ENCODE assay signal across 8 mouse cellular contexts in the genomic region with DNA sequence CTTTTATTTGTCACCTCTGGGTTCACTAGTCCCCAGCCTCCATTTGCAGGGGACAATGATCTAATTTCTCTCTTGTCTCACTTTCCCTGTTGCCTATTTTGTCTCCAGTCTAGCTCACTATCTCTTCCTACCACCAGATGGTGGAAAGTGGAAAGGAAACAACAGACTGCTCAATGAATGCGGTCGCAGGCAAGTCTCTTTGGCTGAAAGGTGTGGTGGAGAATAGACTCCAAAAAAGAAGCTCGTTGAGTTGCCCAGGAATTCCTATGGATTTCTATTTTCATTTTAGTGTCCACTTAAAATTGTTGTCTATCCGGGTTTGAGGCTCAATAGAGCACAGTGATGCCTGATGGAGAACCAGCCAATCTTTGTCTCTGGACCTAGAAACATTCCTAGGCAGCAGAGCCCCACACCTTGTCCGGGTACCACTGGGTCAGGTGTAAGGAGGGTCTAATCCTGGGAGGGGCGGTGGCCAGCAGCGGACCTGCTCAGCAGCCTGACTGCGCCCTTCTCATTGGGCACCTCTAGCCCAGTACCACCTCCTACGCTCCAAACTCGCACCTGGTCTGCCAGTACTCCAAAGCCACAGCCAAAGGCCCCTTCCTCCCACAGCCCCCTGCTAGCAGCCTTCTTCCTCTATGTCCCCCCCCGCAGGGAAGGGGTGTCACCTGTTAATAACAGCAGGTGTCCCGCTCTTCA. TPM values are rescaled to one million over a fixed set of nuclear protein-coding genes. Genes with fewer than 3 reads are reported as not detected.
DNase-seq lines count a peak whose midpoint lies in the region; ATAC-seq and TF ChIP-seq lines count a peak whose summit lies in the region.

No protein-coding gene starts in this region.

- ATAC-seq in heart, embryonic 11.5 days (replicated peaks; ENCODE audit: insufficient number of reproducible peaks, low FRiP score, low TSS enrichment), result peak; percentile 44; the same call in 1 of the 2 replicates
- peak; percentile 69 for ATAC-seq in kidney, postnatal 0 days (replicated peaks; ENCODE audit: low FRiP score, low read depth)
- peak; percentile 63 for ATAC-seq in lung, embryonic 14.5 days (ENCODE audit: insufficient read depth)

- peak; percentile 70 for TF ChIP-seq CTCF in kidney, postnatal 0 days (IDR thresholded peaks at IDR 0.05; ENCODE audit: low read depth)
- peak; percentile 61 for TF ChIP-seq CTCF in lung, embryonic 14.5 days (IDR thresholded peaks at IDR 0.05; ENCODE audit: low read depth)

- H3K27ac ChIP-seq in heart, embryonic 11.5 days (ENCODE audit: low read depth, low read length), result no peak overlapping the region
- no peak overlapping the region for H3K27ac ChIP-seq in kidney, postnatal 0 days
- H3K27ac ChIP-seq in lung, embryonic 14.5 days (ENCODE audit: low read depth), result no peak overlapping the region

- H3K9me3 ChIP-seq in heart, embryonic 11.5 days (replicated peaks; ENCODE audit: control insufficient read depth, low read length), result no peaks in the 10 kb centered on the region
- no peaks in the 10 kb centered on the region for H3K9me3 ChIP-seq in kidney, postnatal 0 days (replicated peaks; ENCODE audit: low read length)
- no peaks in the 10 kb centered on the region for H3K9me3 ChIP-seq in lung, embryonic 14.5 days (ENCODE audit: low read depth, low read length)

- H3K36me3 ChIP-seq in heart, embryonic 11.5 days (ENCODE audit: control insufficient read depth, insufficient read depth, low read length), result no peaks in the 10 kb centered on the region
- no peaks in the 10 kb centered on the region for H3K36me3 ChIP-seq in kidney, postnatal 0 days (ENCODE audit: insufficient read depth, low read length)
- H3K36me3 ChIP-seq in lung, embryonic 14.5 days (ENCODE audit: insufficient read depth), result no peaks in the 10 kb centered on the region

- peak; percentile 8 for DNase-seq in urinary bladder, postnatal 14 days (ENCODE audit: low spot score)
- no peak for DNase-seq in urinary bladder, postnatal 36 days (ENCODE audit: low spot score in 2 of 2)
- DNase-seq in cerebellum, adult 11-12 months, result peak; percentile 2
- DNase-seq in kidney, postnatal 0 days (ENCODE audit: low spot score), result peak; percentile 74
- DNase-seq in lung, embryonic 14.5 days, result peak; percentile 51
- DNase-seq in right cerebral cortex, adult 2 months (ENCODE audit: low spot score in 2 of 2), result peak; percentile 25 to 36
- DNase-seq in adrenal gland, postnatal 25 days, result no peak

- no peaks in the 10 kb centered on the region for H3K4me1 ChIP-seq in heart, embryonic 11.5 days (ENCODE audit: control insufficient read depth, insufficient read depth, low read length)
- no peaks in the 10 kb centered on the region for H3K4me1 ChIP-seq in kidney, postnatal 0 days (replicated peaks; ENCODE audit: insufficient read depth, low read length)
- no peaks in the 10 kb centered on the region for H3K4me1 ChIP-seq in lung, embryonic 14.5 days (ENCODE audit: insufficient read depth)

- peak overlapping the region; percentile 58 for H3K4me3 ChIP-seq in heart, embryonic 11.5 days (ENCODE audit: low read depth, low read length)
- peak overlapping the region; percentile 59 for H3K4me3 ChIP-seq in kidney, postnatal 0 days (replicated peaks; ENCODE audit: low read depth, low read length)
- peak overlapping the region; percentile 52 for H3K4me3 ChIP-seq in lung, embryonic 14.5 days (ENCODE audit: low read depth, low read length)

- no peaks in the 10 kb centered on the region; the same call in 1 of the 2 replicates for H3K27me3 ChIP-seq in heart, embryonic 11.5 days (ENCODE audit: control insufficient read depth, insufficient read depth, low read length)
- H3K27me3 ChIP-seq in kidney, postnatal 0 days (ENCODE audit: insufficient read depth, low read length), result no peaks in the 10 kb centered on the region
- H3K27me3 ChIP-seq in lung, embryonic 14.5 days (ENCODE audit: insufficient read depth, low read length), result no peaks in the 10 kb centered on the region

- H3K9ac ChIP-seq in heart, embryonic 11.5 days (ENCODE audit: low read depth, low read length), result no peak overlapping the region
- H3K9ac ChIP-seq in kidney, postnatal 0 days (ENCODE audit: low read depth, low read length), result 0 out of 2 replicates have a peak overlapping the region, but pooled peaks have one; percentile 23
- no peak overlapping the region for H3K9ac ChIP-seq in lung, embryonic 14.5 days

- H3K4me2 ChIP-seq in heart, embryonic 11.5 days, result peak overlapping the region; percentile 77
- peak overlapping the region; percentile 64 for H3K4me2 ChIP-seq in kidney, postnatal 0 days (ENCODE audit: low read length)
- peak overlapping the region; percentile 66 for H3K4me2 ChIP-seq in lung, embryonic 14.5 days

- 27% methylated on average over 12 of the region's 12 CpGs for WGBS in heart, embryonic 11.5 days (ENCODE audit: insufficient replicate concordance)
- WGBS in kidney, postnatal 0 days, result 28% methylated on average over 12 of the region's 12 CpGs
- 18% methylated on average over 12 of the region's 12 CpGs for WGBS in lung, embryonic 14.5 days

RNA-seq across cellular contexts. Expression of a gene that starts 0.7 kb away (rescaled TPM):
- 80.7 and 81.2 TPM in 2 replicates for polyA plus RNA-seq in heart, embryonic 11.5 days (2014; fragmentation: Nextera tagmentation; extraction: Ambion mirVana)
- polyA plus RNA-seq in kidney, postnatal 0 days (2015; fragmentation: Nextera tagmentation; extraction: Ambion mirVana), result 31.5 and 32.2 TPM in 2 replicates
- 41.5 and 42.5 TPM in 2 replicates for polyA plus RNA-seq in lung, embryonic 14.5 days (2014; fragmentation: Nextera tagmentation; extraction: Ambion mirVana)
- 20.9 and 28.5 TPM in 2 replicates for total RNA-seq in adrenal gland, postnatal 25 days (2021)

Comparison
In these comparisons a context has a peak if more than half of its experiments do, and no peak if none do; other contexts are left out.
1. DNase-seq: peak in urinary bladder, postnatal 14 days (single experiment), cerebellum, adult 11-12 months (single experiment), kidney, postnatal 0 days (single experiment), lung, embryonic 14.5 days (single experiment) and right cerebral cortex, adult 2 months (2 of 2); none in urinary bladder, postnatal 36 days (0 of 2) and adrenal gland, postnatal 25 days (single experiment).
2. Peak in every context shown above with its lines, with median percentiles within 50 percentile points of each other: ATAC-seq, H3K4me2 ChIP-seq and H3K4me3 ChIP-seq.